Mouse (Mus musculus) liver, embryonic 15.5 days (tissue): Measurements from ENCODE around the gene Vrk1. TPM values are rescaled to one million over a fixed set of nuclear protein-coding genes. Genes with fewer than 3 reads are reported as not detected.

Experiments
- ATAC-seq: fragments of 200-750 bp; cut with Nextera tagmentation; 2 replicates; pipeline ENCODE4 v1.8.0; 2017; ENCODE audit warnings: moderate number of reproducible peaks, mild to moderate bottlenecking, moderate library complexity; ENCODE audit not compliant: insufficient read depth
- H3K27ac ChIP-seq: fragments of 300-500 bp; sonication (generic); replicated peaks from 2 replicates; pipeline ENCODE4 v1.5.1; 2015; ENCODE audit warnings: mild to moderate bottlenecking, inconsistent platforms
- H3K27me3 ChIP-seq: fragments of 300-500 bp; sonication (generic); 2 replicates; pipeline ENCODE4 v1.6.1; 2015; ENCODE audit warnings: mild to moderate bottlenecking, inconsistent platforms
- H3K36me3 ChIP-seq: fragments of 300-500 bp; sonication (generic); replicated peaks from 2 replicates; pipeline ENCODE4 v1.6.1; 2015; ENCODE audit warnings: moderate library complexity, mild to moderate bottlenecking, inconsistent platforms
- H3K4me1 ChIP-seq: fragments of 300-500 bp; sonication (generic); replicated peaks from 2 replicates; pipeline ENCODE4 v1.6.1; 2015; ENCODE audit warnings: inconsistent platforms
- H3K4me2 ChIP-seq: fragments of 300-500 bp; sonication (generic); 2 replicates; pipeline ENCODE4 v1.6.1; 2015; ENCODE audit warnings: moderate library complexity, mild to moderate bottlenecking, inconsistent platforms
- H3K4me3 ChIP-seq: fragments of 300-500 bp; sonication (generic); replicated peaks from 2 replicates; pipeline ENCODE4 v1.5.1; 2015; ENCODE audit warnings: mild to moderate bottlenecking, inconsistent platforms
- H3K9ac ChIP-seq: fragments of 300-500 bp; sonication (generic); 2 replicates; pipeline ENCODE4 v1.6.1; 2015; ENCODE audit warnings: moderate library complexity, mild to moderate bottlenecking, inconsistent platforms
- H3K9me3 ChIP-seq: fragments of 300-500 bp; sonication (generic); replicated peaks from 2 replicates; pipeline ENCODE4 v1.6.1; 2016; ENCODE audit warnings: inconsistent platforms
- WGBS: fragments of 180-500 bp; shearing (Covaris S2); methylation state at CpG from one replicate; pipeline ENCODE4 v1.1.7; 2015; ENCODE audit warnings: mixed read lengths; ENCODE audit not compliant: insufficient replicate concordance; 5-methylcytosine and 5-hydroxymethylcytosine counted together
- polyA plus RNA-seq: library from polyadenylated mRNA; unstranded; fragments of >200 nt; fragmentation: Nextera tagmentation; extraction: Ambion mirVana; gene quantifications from 2 replicates; pipeline ENCODE4 v1.2.1, GENCODE M21; 2015

The Vrk1 gene
- polyA plus RNA-seq, 1 experiment from 2014 or later = 87.2 TPM

DNA sequence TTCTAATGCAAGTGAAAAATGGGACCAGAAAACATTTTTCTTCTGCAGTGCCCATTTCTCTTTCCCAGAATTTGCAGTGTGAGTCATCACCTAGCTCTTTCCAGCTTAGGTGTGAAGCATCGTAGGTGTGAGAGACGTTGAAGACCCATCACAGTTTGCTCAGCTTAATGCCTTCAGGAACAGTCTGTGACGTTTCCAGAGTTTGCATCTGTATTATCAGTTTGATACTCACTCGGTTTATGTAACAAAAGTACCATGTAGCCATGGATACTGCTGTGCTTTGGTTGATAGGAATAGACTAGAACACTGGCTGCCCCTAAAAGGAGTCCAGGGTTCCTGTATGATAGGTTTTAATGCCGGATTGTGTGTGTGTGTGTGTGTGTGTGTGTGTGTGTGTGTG, 17.3 kb downstream of the Vrk1 start:
- Histone ChIP-seq H3K36me3 (peaks cover 14% of the 10 kb centered on the region), H3K4me1 (peaks cover 96% of the 10 kb centered on the region), H3K27me3 (no peaks in the 10 kb centered on the region), H3K4me3 (peak overlapping the region; percentile 38), H3K9ac (peak overlapping the region; percentile 40), H3K4me2 (peak overlapping the region; percentile 80), H3K27ac (peak overlapping the region; percentile 91), H3K9me3 (no peaks in the 10 kb centered on the region)
- WGBS = 19% methylated on average over 5 of the region's 5 CpGs
- ATAC-seq = peak; percentile 17

- peak overlapping the region; percentile 91 for H3K27ac ChIP-seq
- no peak for ATAC-seq
- H3K9me3 ChIP-seq = no peaks in the 10 kb centered on the region
- no peaks in the 10 kb centered on the region for H3K27me3 ChIP-seq
- peak overlapping the region; percentile 80 for H3K4me2 ChIP-seq
- no peak overlapping the region for H3K4me3 ChIP-seq
- H3K36me3 ChIP-seq = peaks cover 12% of the 10 kb centered on the region; the same call in 1 of the 2 replicates
- 10% methylated on average over 2 of the region's 2 CpGs for WGBS
- H3K9ac ChIP-seq = 0 out of 2 replicates have a peak overlapping the region, but pooled peaks have one; percentile 13
- peaks cover 93% of the 10 kb centered on the region for H3K4me1 ChIP-seq
These were observed 19.6 kb downstream of the Vrk1 start for GRCm38 (mm10) chr12:106029582-106029981.

GRCm38 (mm10) chr12:106030146-106030745, 20.2 kb downstream of the Vrk1 start:
- peaks cover 89% of the 10 kb centered on the region for H3K4me1 ChIP-seq

GRCm38 (mm10) chr12:106030796-106031195, 20.8 kb downstream of the Vrk1 start:
- no peak overlapping the region for H3K4me3 ChIP-seq
- peaks cover 84% of the 10 kb centered on the region for H3K4me1 ChIP-seq

More at GRCm38 (mm10) chr12:106030146-106030745, 20.2 kb downstream of the Vrk1 start:
- no peak for ATAC-seq
- 41% methylated on average over 7 of the region's 7 CpGs for WGBS
- no peak overlapping the region for H3K9ac ChIP-seq
- H3K4me2 ChIP-seq = peak overlapping the region; percentile 80
- peaks cover 12% of the 10 kb centered on the region; the same call in 1 of the 2 replicates for H3K36me3 ChIP-seq
- peak overlapping the region; percentile 91 for H3K27ac ChIP-seq
- no peaks in the 10 kb centered on the region for H3K9me3 ChIP-seq
- H3K4me3 ChIP-seq = no peak overlapping the region
- H3K27me3 ChIP-seq = no peaks in the 10 kb centered on the region

GRCm38 (mm10) chr12:106031916-106032315, 21.9 kb downstream of the Vrk1 start:
- peak overlapping the region; percentile 31 for H3K4me2 ChIP-seq
- H3K27ac ChIP-seq = peak overlapping the region; percentile 64
- no peak for ATAC-seq
- H3K4me1 ChIP-seq = peaks cover 84% of the 10 kb centered on the region
- no peaks in the 10 kb centered on the region for H3K27me3 ChIP-seq
- H3K9me3 ChIP-seq = no peaks in the 10 kb centered on the region
- H3K9ac ChIP-seq = no peak overlapping the region
- peaks cover 18% of the 10 kb centered on the region; the same call in 1 of the 2 replicates for H3K36me3 ChIP-seq
- H3K4me3 ChIP-seq = no peak overlapping the region
- 36% methylated on average over 9 of the region's 9 CpGs for WGBS

More at GRCm38 (mm10) chr12:106030796-106031195, 20.8 kb downstream of the Vrk1 start:
- WGBS = 72% methylated on average over 7 of the region's 7 CpGs
- Histone ChIP-seq H3K27ac (peak overlapping the region; percentile 91), H3K4me2 (peak overlapping the region; percentile 80; the same call in 1 of the 2 replicates), H3K9ac (no peak overlapping the region), H3K9me3 (no peaks in the 10 kb centered on the region), H3K36me3 (peaks cover 10% of the 10 kb centered on the region; the same call in 1 of the 2 replicates), H3K27me3 (no peaks in the 10 kb centered on the region)
- ATAC-seq = no peak

DNA sequence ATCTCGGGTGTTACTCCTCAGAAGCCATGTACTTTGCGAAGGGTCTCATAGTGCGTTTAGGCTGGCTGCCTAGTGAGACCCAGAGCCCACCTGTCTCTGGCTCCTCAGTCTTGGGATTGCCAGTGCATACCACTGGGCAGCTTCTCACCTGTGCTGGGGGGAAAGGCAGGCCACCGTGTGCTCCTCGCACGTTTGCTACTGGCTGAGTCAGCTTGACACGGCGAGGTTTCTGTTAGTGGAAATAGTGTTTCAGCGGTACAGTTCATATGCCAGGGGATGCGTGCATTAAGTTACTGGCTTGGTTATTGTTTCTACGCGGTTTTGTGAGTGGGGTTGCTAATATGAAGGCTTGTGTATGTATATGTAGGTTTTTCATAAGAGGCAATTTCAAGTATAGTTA, 22.3 kb downstream of the Vrk1 start:
- ATAC-seq = no peak
- Histone ChIP-seq H3K4me1 (peaks cover 80% of the 10 kb centered on the region), H3K9ac (no peak overlapping the region), H3K27me3 (no peaks in the 10 kb centered on the region), H3K4me3 (no peak overlapping the region), H3K36me3 (peaks cover 23% of the 10 kb centered on the region), H3K27ac (peak overlapping the region; percentile 64), H3K9me3 (no peaks in the 10 kb centered on the region), H3K4me2 (0 out of 2 replicates have a peak overlapping the region, but pooled peaks have one; percentile 31)
- 77% methylated on average over 12 of the region's 12 CpGs for WGBS

DNA sequence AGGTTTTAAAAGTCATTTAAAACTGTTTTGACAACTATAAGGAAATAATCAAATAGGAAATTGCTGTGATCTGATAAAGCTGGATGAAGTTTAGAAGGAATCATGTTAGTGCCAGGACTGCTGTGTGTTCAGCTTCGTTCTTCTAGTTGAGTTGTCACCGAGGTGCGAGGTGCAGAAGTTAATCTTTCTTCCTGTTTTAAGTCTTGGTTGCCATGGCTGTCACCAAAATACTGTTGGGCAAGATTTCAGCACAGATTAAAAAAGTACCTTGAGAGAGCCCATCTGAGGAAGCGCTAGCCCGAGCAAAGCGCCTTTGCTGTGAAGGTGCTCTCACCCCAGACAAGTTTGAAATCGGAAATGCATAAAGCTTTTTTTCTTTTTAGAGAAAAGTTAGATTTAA, 24.2 kb downstream of the Vrk1 start:
- no peak for ATAC-seq
- peaks cover 33% of the 10 kb centered on the region for H3K36me3 ChIP-seq
- H3K27me3 ChIP-seq = no peaks in the 10 kb centered on the region
- peaks cover 62% of the 10 kb centered on the region for H3K4me1 ChIP-seq
- H3K9me3 ChIP-seq = no peaks in the 10 kb centered on the region
- H3K4me3 ChIP-seq = no peak overlapping the region
- no peak overlapping the region for H3K27ac ChIP-seq
- 45% methylated on average over 7 of the region's 7 CpGs for WGBS
- H3K9ac ChIP-seq = no peak overlapping the region
- no peak overlapping the region for H3K4me2 ChIP-seq

- H3K4me1 ChIP-seq = peaks cover 62% of the 10 kb centered on the region
- H3K4me2 ChIP-seq = no peak overlapping the region
- no peak for ATAC-seq
- H3K4me3 ChIP-seq = no peak overlapping the region
- H3K9ac ChIP-seq = no peak overlapping the region
- H3K36me3 ChIP-seq = peaks cover 38% of the 10 kb centered on the region
- no peaks in the 10 kb centered on the region for H3K9me3 ChIP-seq
- no peak overlapping the region for H3K27ac ChIP-seq
- WGBS = 53% methylated on average over 9 of the region's 9 CpGs
- no peaks in the 10 kb centered on the region for H3K27me3 ChIP-seq
These were observed 24.7 kb downstream of the Vrk1 start for GRCm38 (mm10) chr12:106034761-106035160.

- Histone ChIP-seq H3K9me3 (no peaks in the 10 kb centered on the region), H3K36me3 (peaks cover 89% of the 10 kb centered on the region), H3K4me3 (no peak overlapping the region), H3K4me2 (no peak overlapping the region), H3K27ac (no peak overlapping the region), H3K9ac (no peak overlapping the region), H3K27me3 (no peaks in the 10 kb centered on the region), H3K4me1 (peaks cover 22% of the 10 kb centered on the region)
- ATAC-seq = no peak
- 85% methylated on average over 7 of the region's 7 CpGs for WGBS
These were observed 30.2 kb downstream of the Vrk1 start for GRCm38 (mm10) chr12:106040259-106040658.

GRCm38 (mm10) chr12:106046143-106046795, 36.2 kb downstream of the Vrk1 start:
- Histone ChIP-seq H3K27me3 (no peaks in the 10 kb centered on the region), H3K36me3 (peaks cover 82% of the 10 kb centered on the region), H3K9me3 (no peaks in the 10 kb centered on the region), H3K4me1 (peaks cover 3% of the 10 kb centered on the region; the same call in 1 of the 2 replicates), H3K9ac (no peak overlapping the region), H3K4me2 (no peak overlapping the region), H3K4me3 (no peak overlapping the region), H3K27ac (no peak overlapping the region)
- ATAC-seq = no peak
- 45% methylated on average over 9 of the region's 9 CpGs for WGBS

DNA sequence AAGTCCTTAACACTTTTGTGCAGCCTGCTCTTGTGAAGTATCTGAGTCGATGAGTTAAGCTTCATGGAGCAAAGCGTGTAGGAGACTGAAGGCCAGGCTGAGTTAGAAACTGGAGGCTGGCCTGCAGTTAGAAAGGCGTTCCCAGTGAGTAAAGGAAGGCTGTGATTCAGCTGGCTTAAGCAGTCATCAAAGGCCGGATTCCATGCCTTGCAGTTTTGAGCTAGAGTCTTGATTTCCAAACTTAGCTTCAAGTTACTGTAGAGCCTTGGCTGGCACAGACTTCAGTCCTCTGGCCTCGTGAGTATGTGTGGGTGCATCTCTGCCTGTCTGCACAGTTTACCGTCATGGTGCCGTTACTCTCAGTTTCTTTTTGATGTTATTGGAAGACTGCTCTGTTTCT, 42.2 kb downstream of the Vrk1 start:
- ATAC-seq = no peak
- Histone ChIP-seq H3K27ac (no peak overlapping the region), H3K36me3 (peaks cover 72% of the 10 kb centered on the region), H3K4me2 (no peak overlapping the region), H3K4me1 (0 out of 2 replicates have a peak, but pooled peaks cover 5% of the 10 kb centered on the region), H3K9ac (no peak overlapping the region), H3K4me3 (no peak overlapping the region), H3K9me3 (no peaks in the 10 kb centered on the region), H3K27me3 (no peaks in the 10 kb centered on the region)
- 87% methylated on average over 7 of the region's 7 CpGs for WGBS
